Mouse (Mus musculus): ENCODE measurements at regions not wholly inside any gene's neighbourhood (a gene's known extent, or its start where the extent isn't known, plus 50 kb on each side); places are given as distances from the start of the nearest gene placed in this dataset.

DNA sequence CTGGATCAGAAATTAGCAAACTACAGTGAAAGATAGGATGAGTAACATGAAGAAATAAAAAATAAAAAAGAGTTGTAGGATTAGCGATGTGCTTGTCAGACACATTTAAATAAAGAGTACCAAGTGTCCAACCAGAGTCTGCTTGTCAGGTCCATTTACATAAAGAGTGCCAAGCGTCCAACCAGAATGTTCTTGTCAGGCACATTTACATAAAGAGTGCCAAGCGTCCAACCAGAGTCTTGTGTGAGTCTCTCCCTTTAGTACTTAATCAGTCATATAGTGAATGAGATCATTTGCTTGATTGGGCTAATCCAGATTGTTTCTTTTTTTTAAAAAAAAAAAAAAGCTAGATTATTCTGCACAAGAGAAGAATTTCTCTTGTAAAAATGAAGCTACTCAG is 1163.8 kb upstream of the Tenm3 start:
- TF ChIP-seq CTCF (conservative IDR thresholded peaks at IDR 0.05; ENCODE audit: insufficient read depth, insufficient read length, low read depth, low read length) (no peak), POLR2A (IDR thresholded peaks at IDR 0.05; ENCODE audit: low read depth, low read length) (no peak)
